Mouse (Mus musculus) erythroblast, embryonic 14.5 days (primary cell): ENCODE measurements around the gene Asz1.

Source experiments
- GATA1 ChIP-seq: IDR thresholded peaks from 2 replicates; pipeline ENCODE4 v1.6.1; 2012; ENCODE audit warnings: low read length, inconsistent platforms, mixed read lengths
- TAL1 ChIP-seq: IDR thresholded peaks from 3 replicates; pipeline ENCODE4 v1.6.1; 2012; ENCODE audit warnings: low read length, inconsistent platforms, mixed read lengths

- TF ChIP-seq GATA1 (no peak), TAL1 (no peak)
Observed at GRCm38 (mm10) chr6:18044299-18044698, 64.6 kb downstream of the Asz1 start.
